Mouse (Mus musculus): ENCODE results near the gene Ptpro.

- TF ChIP-seq CTCF (conservative IDR thresholded peaks at IDR 0.05; ENCODE audit: low read length) (no peak), POU5F1 (IDR thresholded peaks at IDR 0.05; ENCODE audit: borderline replicate concordance, low read length) (no peak)
These were observed 78.7 kb downstream of the Ptpro start for GRCm38 (mm10) chr6:137330782-137331181.

All from E14TG2a.4 (cell line).